Mouse (Mus musculus): ENCODE measurements around the gene Ttc21a.

DNA sequence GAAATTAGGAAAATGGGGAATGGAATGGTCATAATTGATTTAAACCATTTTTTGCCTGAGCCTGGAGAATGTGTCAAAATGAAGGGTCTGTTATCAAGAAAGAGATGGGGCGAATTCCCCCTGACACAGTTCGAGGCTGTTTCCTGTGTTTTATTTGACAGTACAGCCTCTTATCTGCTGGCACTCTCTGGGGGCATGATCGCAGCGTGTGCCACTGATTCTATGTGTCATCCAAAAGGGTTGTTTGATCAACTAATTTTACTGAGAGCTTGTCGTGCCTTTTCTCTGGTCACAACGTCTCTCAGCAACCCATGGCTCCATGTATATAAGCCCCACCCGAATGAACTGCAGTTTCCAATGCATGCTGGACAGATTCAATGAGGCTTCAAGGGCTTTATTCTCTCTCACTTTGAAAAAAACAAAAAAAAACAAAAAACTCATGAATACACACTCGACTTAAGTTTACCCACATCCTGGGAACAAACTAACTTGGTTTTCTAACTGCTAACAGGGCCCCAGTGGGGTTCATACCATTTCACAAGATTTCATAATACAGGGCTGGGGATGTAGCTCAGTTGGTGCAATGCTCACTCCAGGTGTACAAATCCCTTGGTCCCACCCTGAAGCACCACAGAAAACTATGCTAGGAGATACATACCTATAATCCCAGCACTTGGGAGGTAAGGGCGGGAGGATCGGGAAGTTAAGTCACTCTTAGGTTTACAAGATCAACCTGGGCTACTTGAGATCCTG is 55.9 kb downstream of the Ttc21a start:
- TF ChIP-seq EP300 (IDR thresholded peaks at IDR 0.05; ENCODE audit: low read length) (no peak), CTCF (conservative IDR thresholded peaks at IDR 0.05 in 1 of 2, IDR thresholded peaks at IDR 0.05 in 1 of 2; ENCODE audit: low read depth in 2 of 2, low read length in 2 of 2) (no peak), JUND (conservative IDR thresholded peaks at IDR 0.05; ENCODE audit: low read depth, low read length) (no peak), ZMIZ1 (IDR thresholded peaks at IDR 0.05; ENCODE audit: low read depth, low read length) (no peak), ETS1 (conservative IDR thresholded peaks at IDR 0.05; ENCODE audit: low read depth, low read length) (no peak), HCFC1 (IDR thresholded peaks at IDR 0.05; ENCODE audit: low read depth, low read length) (no peak), SIN3A (IDR thresholded peaks at IDR 0.05; ENCODE audit: low read length) (no peak), ZNF384 (IDR thresholded peaks at IDR 0.05; ENCODE audit: low read depth, low read length) (no peak), CHD1 (IDR thresholded peaks at IDR 0.05; ENCODE audit: low read depth, low read length) (no peak)
